Mouse (Mus musculus) CH12.LX (cell line): ENCODE results near the gene Acsl1. TPM values are rescaled to one million over a fixed set of nuclear protein-coding genes. Genes with fewer than 3 reads are reported as not detected.

Experiments
- DNase-seq: peaks from one replicate; pipeline ENCODE4 v3.0.0-alpha.2; 2013; ENCODE audit errors: extremely low read depth
- H3K27ac ChIP-seq: 2 replicates; pipeline ENCODE4 v1.5.1; 2012; ENCODE audit warnings: low read depth, mild to moderate bottlenecking, control low read depth, moderate library complexity; ENCODE audit not compliant: insufficient read depth
- H3K27me3 ChIP-seq: replicated peaks from 2 replicates; pipeline ENCODE3; 2012; ENCODE audit warnings: inconsistent platforms
- H3K36me3 ChIP-seq, 2 experiments: replicated peaks in 1 of 2; 2 replicates each; pipeline versions ENCODE3 to v1.6.1; 2012; ENCODE audit warnings: inconsistent platforms in 1 of 2, low read length in 1 of 2, mild to moderate bottlenecking in 1 of 2, mixed read lengths in 1 of 2, moderate library complexity in 1 of 2; ENCODE audit not compliant: control insufficient read depth in 1 of 2, insufficient read depth in 1 of 2
- H3K4me1 ChIP-seq, 2 experiments: 2 replicates each; pipeline ENCODE4 v1.6.1; 2012; ENCODE audit warnings: inconsistent platforms in 1 of 2, moderate library complexity in 1 of 2; ENCODE audit not compliant: insufficient read depth in 2 of 2, control insufficient read depth in 1 of 2
- H3K4me2 ChIP-seq: 2 replicates; pipeline ENCODE4 v1.6.1; 2012; ENCODE audit warnings: low read depth, mild to moderate bottlenecking, control low read depth; ENCODE audit not compliant: poor library complexity, insufficient read depth, severe bottlenecking
- H3K4me3 ChIP-seq, 3 experiments: fragments of 150-350 bp in 1 of 3; sonication (generic) in 1 of 3; replicated peaks in 1 of 3; 2 replicates each; pipeline versions ENCODE3 to v1.5.1; 2011 to 2012; ENCODE audit warnings: low read depth in 2 of 3, low read length in 2 of 3, mild to moderate bottlenecking in 2 of 3, moderate library complexity in 2 of 3, control low read depth in 1 of 3, improper control_type of control experiment in 1 of 3, inconsistent platforms in 1 of 3, mixed read lengths in 1 of 3; ENCODE audit not compliant: poor library complexity in 1 of 3
- H3K79me2 ChIP-seq: replicated peaks from 2 replicates; pipeline ENCODE4 v1.6.1; 2012; ENCODE audit warnings: mild to moderate bottlenecking, moderate library complexity; ENCODE audit not compliant: control insufficient read depth, poor library complexity, insufficient read depth, severe bottlenecking; ENCODE audit errors: extremely low read depth
- H3K9ac ChIP-seq: 2 replicates; pipeline ENCODE4 v1.6.1; 2012; ENCODE audit warnings: low read depth, mild to moderate bottlenecking, control low read depth, moderate library complexity; ENCODE audit not compliant: insufficient read depth
- H3K9me3 ChIP-seq: replicated peaks from 2 replicates; pipeline ENCODE3; 2012; ENCODE audit warnings: low read length, inconsistent platforms, mixed read lengths
- BHLHE40 ChIP-seq: IDR thresholded peaks from 2 replicates; pipeline ENCODE4 v1.6.1; 2011; ENCODE audit warnings: mild to moderate bottlenecking, low read depth, low read length, improper control_type of control experiment
- CHD1 ChIP-seq: IDR thresholded peaks from 2 replicates; pipeline ENCODE4 v1.6.1; 2012; ENCODE audit warnings: low read depth, low read length, improper control_type of control experiment, inconsistent platforms
- CHD2 ChIP-seq: IDR thresholded peaks from 2 replicates; pipeline ENCODE4 v1.6.1; 2011; ENCODE audit warnings: low read length, improper control_type of control experiment
- E2F4 ChIP-seq: IDR thresholded peaks from 2 replicates; pipeline ENCODE4 v1.6.1; 2011; ENCODE audit warnings: low read depth, low read length, improper control_type of control experiment; ENCODE audit not compliant: insufficient replicate concordance
- EP300 ChIP-seq: IDR thresholded peaks from 2 replicates; pipeline ENCODE4 v1.6.1; 2011; ENCODE audit warnings: low read length, improper control_type of control experiment
- ETS1 ChIP-seq: conservative IDR thresholded peaks from 2 replicates; pipeline ENCODE4 v1.6.1; 2012; ENCODE audit warnings: low read depth, mild to moderate bottlenecking, inconsistent platforms, low read length, improper control_type of control experiment, moderate library complexity
- HCFC1 ChIP-seq: IDR thresholded peaks from 2 replicates; pipeline ENCODE4 v1.6.1; 2012; ENCODE audit warnings: low read depth, mild to moderate bottlenecking, inconsistent platforms, low read length, improper control_type of control experiment
- IRF4 ChIP-seq: IDR thresholded peaks from 2 replicates; pipeline ENCODE4 v1.6.1; 2014; ENCODE audit warnings: low read depth, mild to moderate bottlenecking, inconsistent platforms, low read length, improper control_type of control experiment
- JUN ChIP-seq: IDR thresholded peaks from 2 replicates; pipeline ENCODE4 v1.6.1; 2011; ENCODE audit warnings: low read depth, mild to moderate bottlenecking, low read length, improper control_type of control experiment, moderate library complexity; ENCODE audit not compliant: insufficient read depth
- JUND ChIP-seq: conservative IDR thresholded peaks from 2 replicates; pipeline ENCODE4 v1.6.1; 2011; ENCODE audit warnings: low read depth, low read length, improper control_type of control experiment
- KAT2A ChIP-seq: IDR thresholded peaks from 2 replicates; pipeline ENCODE4 v1.6.1; 2012; ENCODE audit warnings: low read length, improper control_type of control experiment, inconsistent platforms; ENCODE audit not compliant: insufficient replicate concordance
- MAZ ChIP-seq: IDR thresholded peaks from 2 replicates; pipeline ENCODE4 v1.6.1; 2012; ENCODE audit warnings: low read depth, mild to moderate bottlenecking, inconsistent platforms, low read length, improper control_type of control experiment, moderate library complexity
- MXI1 ChIP-seq: IDR thresholded peaks from 2 replicates; pipeline ENCODE4 v1.6.1; 2011; ENCODE audit warnings: mild to moderate bottlenecking, low read depth, low read length, improper control_type of control experiment
- MYC ChIP-seq: IDR thresholded peaks from 2 replicates; pipeline ENCODE4 v1.6.1; 2011; ENCODE audit warnings: low read depth, mild to moderate bottlenecking, improper control_type of control experiment, low read length
- NRF1 ChIP-seq: IDR thresholded peaks from 2 replicates; pipeline ENCODE4 v1.6.1; 2014; ENCODE audit warnings: low read depth, mild to moderate bottlenecking, inconsistent platforms, low read length, improper control_type of control experiment, moderate library complexity
- PAX5 ChIP-seq: IDR thresholded peaks from 2 replicates; pipeline ENCODE4 v1.6.1; 2012; ENCODE audit warnings: low read length, inconsistent platforms, mixed read lengths
- POLR2A ChIP-seq: IDR thresholded peaks from 2 replicates; pipeline ENCODE4 v1.6.1; 2011; ENCODE audit warnings: low read depth, mild to moderate bottlenecking, improper control_type of control experiment, low read length
- POLR2AphosphoS2 ChIP-seq: IDR thresholded peaks from 2 replicates; pipeline ENCODE4 v1.6.1; 2011; ENCODE audit warnings: low read depth, low read length, improper control_type of control experiment
- RAD21 ChIP-seq: IDR thresholded peaks from 2 replicates; pipeline ENCODE4 v1.6.1; 2011; ENCODE audit warnings: low read depth, mild to moderate bottlenecking, low read length, improper control_type of control experiment, moderate library complexity
- SMC3 ChIP-seq: IDR thresholded peaks from 2 replicates; pipeline ENCODE4 v1.6.1; 2011; ENCODE audit warnings: low read depth, low read length, improper control_type of control experiment
- TBP ChIP-seq: conservative IDR thresholded peaks from 2 replicates; pipeline ENCODE4 v1.6.1; 2011; ENCODE audit warnings: low read depth, low read length, improper control_type of control experiment
- TCF12 ChIP-seq: IDR thresholded peaks from 2 replicates; pipeline ENCODE4 v1.6.1; 2014; ENCODE audit warnings: low read depth, mild to moderate bottlenecking, inconsistent platforms, low read length, improper control_type of control experiment
- UBTF ChIP-seq: IDR thresholded peaks from 2 replicates; pipeline ENCODE4 v1.6.1; 2012; ENCODE audit warnings: low read depth, mild to moderate bottlenecking, inconsistent platforms, low read length, improper control_type of control experiment, moderate library complexity
- USF1 ChIP-seq: IDR thresholded peaks from 2 replicates; pipeline ENCODE4 v1.6.1; 2014; ENCODE audit warnings: low read depth, mild to moderate bottlenecking, inconsistent platforms, low read length, improper control_type of control experiment
- USF2 ChIP-seq: conservative IDR thresholded peaks from 2 replicates; pipeline ENCODE4 v1.6.1; 2011; ENCODE audit warnings: low read depth, low read length, improper control_type of control experiment
- ZC3H11A ChIP-seq: IDR thresholded peaks from 2 replicates; pipeline ENCODE4 v1.6.1; 2012; ENCODE audit warnings: low read depth, mild to moderate bottlenecking, inconsistent platforms, low read length, improper control_type of control experiment
- ZKSCAN1 ChIP-seq: IDR thresholded peaks from 2 replicates; pipeline ENCODE4 v1.6.1; 2012; ENCODE audit warnings: low read depth, inconsistent platforms, low read length, improper control_type of control experiment, borderline replicate concordance
- ZMIZ1 ChIP-seq: IDR thresholded peaks from 2 replicates; pipeline ENCODE4 v1.6.1; 2012; ENCODE audit warnings: low read depth, mild to moderate bottlenecking, inconsistent platforms, low read length, improper control_type of control experiment
- dilution Hi-C: fragments of 300-500 bp; cut with MboI; formaldehyde crosslinking; loops from 2 replicates; pipeline ENCODE4 v1.14.3; 2020; ENCODE audit warnings: low sequenced_read_pairs; ENCODE audit not compliant: extremely low pct_unique_long_range_greater_than_20kb, extremely low pct_ligation_motif_present
- in situ Hi-C: fragments of 300-500 bp; cut with MboI; formaldehyde crosslinking; loops from 3 replicates; pipeline ENCODE4 v1.14.3; 2019; ENCODE audit warnings: low sequenced_read_pairs, low pct_ligation_motif_present, low pct_unique_long_range_greater_than_20kb, mixed read lengths
- polyA plus RNA-seq: library from polyadenylated mRNA; unstranded; fragments of >175 nt; gene quantifications from 2 replicates; pipeline ENCODE4 v1.2.1, GENCODE M21; 2012; ENCODE audit warnings: low read depth; ENCODE audit not compliant: insufficient read length
- total RNA-seq, 2 experiments: library from RNA; depleted of rRNA; stranded (reverse); fragments of 300-350 nt in 1 of 2; fragments of >200 nt in 1 of 2; gene quantifications; 2 replicates each; pipeline ENCODE4 v1.2.3; 2012 to 2014

Acsl1 gene
- total and polyA plus RNA-seq, 3 experiments, result 8.7 to 27.9 (median 19.5) TPM

DNA sequence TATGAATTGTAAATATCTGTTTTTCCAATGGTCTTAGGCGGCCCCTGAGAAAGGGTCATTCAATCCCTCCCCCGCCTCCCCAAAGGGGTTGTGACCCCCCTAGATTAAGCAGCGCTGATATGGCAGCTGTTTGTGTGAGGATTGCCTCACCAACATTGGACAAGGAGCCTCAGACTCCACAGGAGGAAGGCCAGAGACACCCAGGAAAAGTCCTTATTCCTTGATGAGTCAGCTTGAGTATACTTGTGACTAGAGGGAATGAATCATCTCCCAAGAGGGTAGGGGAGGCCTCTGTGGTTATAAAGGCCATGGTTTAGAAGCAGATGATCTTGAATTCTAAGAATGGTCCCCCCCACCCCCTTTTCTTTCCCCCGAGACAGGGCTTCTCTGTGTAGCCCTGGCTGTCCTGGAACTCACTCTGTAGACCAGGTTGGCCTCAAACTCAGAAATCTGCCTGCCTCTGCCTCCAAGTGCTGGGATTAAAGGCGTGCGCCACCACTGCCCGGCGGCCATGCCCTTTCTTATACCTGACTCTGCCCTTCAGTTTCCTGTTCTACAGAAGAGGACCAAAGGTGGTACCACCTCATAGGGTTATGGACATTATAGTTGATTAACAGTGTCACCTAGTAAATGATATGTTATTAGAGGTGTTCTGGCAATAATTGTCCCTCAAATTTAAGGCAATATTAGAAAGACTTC lies 1.6 kb upstream of the Acsl1 start:
- no peaks in the 10 kb centered on the region for H3K9me3 ChIP-seq
- H3K79me2 ChIP-seq, result no peaks in the 10 kb centered on the region; the same call in 1 of the 2 replicates
- H3K4me1 ChIP-seq, result peaks cover 3 to 43% of the 10 kb centered on the region in 2 experiments
- no peak overlapping the region for H3K4me2 ChIP-seq
- H3K36me3 ChIP-seq, result peaks cover 0 to 5% of the 10 kb centered on the region in 2 experiments
- dilution Hi-C loops (no loop called here), in situ Hi-C loops (no loop called here)
- no peaks in the 10 kb centered on the region for H3K27me3 ChIP-seq
- no peak for TF ChIP-seq E2F4
- TF ChIP-seq ETS1, result peak; percentile 46
- no peak for TF ChIP-seq JUND
- no peak for TF ChIP-seq ZMIZ1
- TF ChIP-seq TBP, result no peak
- TF ChIP-seq UBTF, result no peak
- no peak for TF ChIP-seq USF2
- TF ChIP-seq BHLHE40, result peak; percentile 10; the same call in 1 of the 2 replicates
- TF ChIP-seq NRF1, result no peak
- no peak for TF ChIP-seq MXI1
- TF ChIP-seq PAX5, result no peak
- TF ChIP-seq RAD21, result no peak
- TF ChIP-seq CHD1, result no peak
- TF ChIP-seq TCF12, result no peak
- no peak for TF ChIP-seq POLR2A
- TF ChIP-seq EP300, result peak; percentile 23; the same call in 1 of the 2 replicates
- TF ChIP-seq ZKSCAN1, result no peak
- H3K9ac ChIP-seq, result no peak overlapping the region
- no peak overlapping the region for H3K4me3 ChIP-seq
- peak; percentile 50 for DNase-seq
- no peak overlapping the region for H3K27ac ChIP-seq

DNA sequence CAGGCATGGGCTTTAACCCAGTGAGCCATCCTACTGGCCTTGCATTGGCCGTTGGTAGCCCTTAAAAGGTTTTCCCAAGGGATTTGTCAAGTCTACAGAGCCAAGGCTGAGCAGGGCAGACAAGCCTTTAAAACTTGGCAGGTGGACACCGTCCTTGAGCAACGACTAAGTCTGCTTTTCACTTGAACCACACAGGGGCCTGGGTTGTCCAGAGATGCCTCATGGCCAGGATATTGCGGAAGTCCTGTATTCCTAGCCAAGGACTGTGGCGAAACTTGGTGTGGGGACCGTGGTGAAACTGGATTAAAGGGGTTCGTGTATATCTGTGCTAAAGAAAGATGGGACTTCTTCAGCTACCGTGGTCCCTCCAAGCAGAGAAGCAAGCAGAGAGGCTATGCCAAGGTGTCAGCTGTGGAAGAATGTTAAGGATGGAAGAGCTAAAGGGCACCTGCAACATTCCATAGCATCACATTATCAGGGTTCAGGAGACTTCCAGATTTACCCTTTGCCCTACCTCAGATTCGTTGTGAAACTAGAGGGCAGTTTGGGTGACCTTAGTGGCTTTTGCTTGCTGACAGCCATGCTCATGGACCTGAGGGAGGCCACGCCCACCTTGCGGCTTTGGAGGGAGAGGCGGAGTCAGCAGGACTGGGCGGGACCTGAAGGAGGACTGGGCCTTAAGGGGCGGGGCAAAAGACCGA lies 596 bp upstream of the Acsl1 start:
- dilution Hi-C loops, result no loop called here
- H3K4me2 ChIP-seq, result no peak overlapping the region; the same call in 1 of the 2 replicates
- no peak for DNase-seq
- H3K9me3 ChIP-seq, result no peaks in the 10 kb centered on the region
- H3K79me2 ChIP-seq, result no peaks in the 10 kb centered on the region; the same call in 1 of the 2 replicates
- no peak overlapping the region for H3K9ac ChIP-seq
- H3K36me3 ChIP-seq, result peaks cover 0 to 9% of the 10 kb centered on the region in 2 experiments
- H3K4me1 ChIP-seq, result peaks cover 3 to 48% of the 10 kb centered on the region in 2 experiments
- in situ Hi-C loops, result no loop called here
- H3K27me3 ChIP-seq, result no peaks in the 10 kb centered on the region
- no peak overlapping the region for H3K27ac ChIP-seq
- TF ChIP-seq TBP (no peak), CHD2 (no peak), USF1 (no peak), MYC (no peak), HCFC1 (no peak), IRF4 (no peak), TCF12 (no peak), ZC3H11A (no peak), JUN (no peak), POLR2AphosphoS2 (no peak), SMC3 (no peak), RAD21 (no peak), JUND (no peak), E2F4 (no peak), KAT2A (no peak), MAZ (no peak)
- peak overlapping the region in 1 of 3 experiments; percentile 11 for H3K4me3 ChIP-seq
